Mouse (Mus musculus) ES-E14 (cell line): ENCODE results near the gene Lipc.

Experiments
- CHD2 ChIP-seq: IDR thresholded peaks from 2 replicates; pipeline ENCODE4 v1.6.1; 2014; ENCODE audit warnings: mild to moderate bottlenecking, low read depth, low read length, inconsistent platforms
- MAFK ChIP-seq: IDR thresholded peaks from 2 replicates; pipeline ENCODE4 v1.6.1; 2014; ENCODE audit warnings: mild to moderate bottlenecking, low read depth, low read length, inconsistent platforms; ENCODE audit not compliant: insufficient read depth
- ZNF384 ChIP-seq: IDR thresholded peaks from 2 replicates; pipeline ENCODE4 v1.6.1; 2012; ENCODE audit warnings: low read depth, low read length, inconsistent platforms

- no peak for TF ChIP-seq CHD2
- no peak for TF ChIP-seq MAFK
- no peak for TF ChIP-seq ZNF384
Measured at GRCm38 (mm10) chr9:70824103-70824502, 127.9 kb downstream of the Lipc start.
